Mouse (Mus musculus): ENCODE measurements around the gene Icam4. TPM values are rescaled to one million over a fixed set of nuclear protein-coding genes. Genes with fewer than 3 reads are reported as not detected.
A peak's percentile ranks its signal among the peaks of the same experiment; 100 is the strongest.

Icam4 gene
- polyA plus RNA-seq, 1 experiment from 2014 or later, result 0.27 TPM

DNA sequence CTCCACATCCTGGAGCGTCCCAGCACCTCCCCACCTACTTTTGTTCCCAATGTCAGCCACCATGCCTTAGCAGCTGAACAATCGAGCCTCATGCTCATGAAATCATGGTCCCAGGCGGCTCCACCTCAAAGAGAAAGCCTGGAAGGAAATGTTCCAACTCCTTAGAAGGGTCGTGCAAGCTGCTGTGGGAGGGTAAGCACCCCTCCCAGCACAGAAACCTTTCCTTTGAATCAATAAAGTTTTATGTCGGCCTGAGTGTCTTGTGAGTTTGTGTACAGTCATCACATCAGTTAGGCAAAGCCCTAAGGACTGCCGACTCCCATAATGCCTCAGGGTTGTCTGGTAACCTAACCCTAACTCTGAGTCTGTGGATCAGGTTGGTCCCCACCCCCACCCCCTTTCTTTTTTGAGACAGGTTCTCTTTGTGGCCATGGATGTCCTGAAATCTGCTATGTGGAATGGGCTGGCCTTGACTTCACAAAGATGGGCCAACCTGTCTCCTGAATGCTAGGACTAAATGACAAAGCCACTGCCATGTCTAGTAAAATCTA, 538 bp upstream of the Icam4 start:
- no peak for ATAC-seq (ENCODE audit: low read depth)
- Histone ChIP-seq H3K27me3 (ENCODE audit: control insufficient read depth, insufficient read depth, low read length) (peaks cover 39% of the 10 kb centered on the region), H3K36me3 (ENCODE audit: control insufficient read depth, insufficient read depth, low read length) (no peaks in the 10 kb centered on the region), H3K4me3 (ENCODE audit: low read depth, low read length) (no peak overlapping the region), H3K9me3 (ENCODE audit: control insufficient read depth, low read length) (no peaks in the 10 kb centered on the region), H3K4me2 (ENCODE audit: low read depth, low read length) (no peak overlapping the region), H3K4me1 (ENCODE audit: control insufficient read depth, insufficient read depth, low read length) (peaks cover 23% of the 10 kb centered on the region), H3K9ac (replicated peaks; ENCODE audit: low read depth, low read length) (no peak overlapping the region), H3K27ac (ENCODE audit: low read depth, low read length) (no peak overlapping the region)
- 59% methylated on average over 6 of the region's 6 CpGs for WGBS

DNA sequence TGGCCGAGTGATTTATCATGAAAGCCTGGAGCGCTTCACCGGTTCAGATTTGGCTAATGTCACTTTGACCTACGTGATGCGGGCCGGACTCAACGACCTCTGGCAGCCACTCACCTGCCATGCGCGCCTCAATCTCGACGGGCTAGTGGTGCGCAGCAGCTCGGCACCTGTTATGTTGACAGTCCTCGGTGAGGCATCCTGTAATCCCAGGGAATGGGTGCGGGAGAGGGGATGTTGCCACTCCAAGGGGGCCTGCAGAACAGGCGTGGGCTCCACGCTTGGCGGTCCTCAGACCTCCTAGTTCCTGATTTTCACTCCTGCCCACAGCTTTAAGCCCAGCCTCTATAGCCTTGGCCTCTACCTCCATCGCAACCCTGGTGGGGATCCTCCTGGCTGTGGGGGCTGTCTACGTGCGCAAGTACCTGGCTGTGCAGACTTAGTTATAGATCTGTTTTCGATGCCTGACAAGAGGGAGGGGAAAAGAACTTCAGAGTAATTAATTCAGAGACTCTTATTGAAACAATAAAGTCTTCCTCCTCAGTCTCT, 955 bp downstream of the Icam4 start:
- WGBS, result 25% methylated on average over 22 of the region's 22 CpGs
- Histone ChIP-seq H3K4me2 (ENCODE audit: low read depth, low read length) (peak overlapping the region; percentile 93), H3K27me3 (ENCODE audit: control insufficient read depth, insufficient read depth, low read length) (peaks cover 52% of the 10 kb centered on the region), H3K36me3 (ENCODE audit: control insufficient read depth, insufficient read depth, low read length) (no peaks in the 10 kb centered on the region), H3K27ac (ENCODE audit: low read depth, low read length) (no peak overlapping the region), H3K4me1 (ENCODE audit: control insufficient read depth, insufficient read depth, low read length) (peaks cover 23% of the 10 kb centered on the region), H3K4me3 (ENCODE audit: low read depth, low read length) (no peak overlapping the region), H3K9ac (replicated peaks; ENCODE audit: low read depth, low read length) (no peak overlapping the region), H3K9me3 (ENCODE audit: control insufficient read depth, low read length) (no peaks in the 10 kb centered on the region)
- ATAC-seq (ENCODE audit: low read depth), result no peak

DNA sequence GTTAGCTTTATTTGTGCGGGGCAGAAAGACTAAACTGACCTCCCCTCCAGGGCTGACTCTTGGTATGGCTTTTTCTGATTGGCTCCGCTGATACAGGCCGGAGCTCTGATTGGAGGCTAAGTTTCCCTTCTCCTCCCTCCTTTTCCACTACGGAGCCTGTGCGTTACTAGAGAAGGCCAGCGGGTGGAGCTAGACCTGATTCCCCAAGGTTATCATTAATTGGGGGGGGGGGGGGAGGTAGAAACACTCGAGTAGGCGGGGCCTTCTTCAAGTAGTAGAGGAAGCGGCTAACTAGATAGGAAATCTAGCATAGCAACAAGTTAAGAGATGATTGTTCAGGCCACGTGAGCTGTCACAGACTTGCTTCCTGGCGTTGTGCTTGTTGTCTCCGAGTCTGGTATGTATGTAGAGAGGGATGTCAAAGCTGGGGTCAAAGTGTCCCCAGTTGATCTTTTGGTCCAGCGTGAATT, 1.6 kb downstream of the Icam4 start:
- H3K9me3 ChIP-seq (ENCODE audit: control insufficient read depth, low read length), result no peaks in the 10 kb centered on the region
- peaks cover 59% of the 10 kb centered on the region for H3K27me3 ChIP-seq (ENCODE audit: control insufficient read depth, insufficient read depth, low read length)
- WGBS, result under 1% methylated on average over 13 of the region's 13 CpGs
- H3K4me1 ChIP-seq (ENCODE audit: control insufficient read depth, insufficient read depth, low read length), result peaks cover 23% of the 10 kb centered on the region
- H3K4me3 ChIP-seq (ENCODE audit: low read depth, low read length), result peak overlapping the region; percentile 43
- no peak overlapping the region for H3K27ac ChIP-seq (ENCODE audit: low read depth, low read length)
- ATAC-seq (ENCODE audit: low read depth), result peak; percentile 50; the same call in 1 of the 2 replicates
- no peak overlapping the region for H3K9ac ChIP-seq (replicated peaks; ENCODE audit: low read depth, low read length)
- peak overlapping the region; percentile 93 for H3K4me2 ChIP-seq (ENCODE audit: low read depth, low read length)
- H3K36me3 ChIP-seq (ENCODE audit: control insufficient read depth, insufficient read depth, low read length), result no peaks in the 10 kb centered on the region

- H3K36me3 ChIP-seq (ENCODE audit: control insufficient read depth, insufficient read depth, low read length), result no peaks in the 10 kb centered on the region
- H3K4me2 ChIP-seq (ENCODE audit: low read depth, low read length), result peak overlapping the region; percentile 93
- H3K9me3 ChIP-seq (ENCODE audit: control insufficient read depth, low read length), result no peaks in the 10 kb centered on the region
- no peak overlapping the region for H3K27ac ChIP-seq (ENCODE audit: low read depth, low read length)
- H3K9ac ChIP-seq (replicated peaks; ENCODE audit: low read depth, low read length), result peak overlapping the region; percentile 44
- under 1% methylated on average over 36 of the region's 36 CpGs for WGBS
- H3K4me1 ChIP-seq (ENCODE audit: control insufficient read depth, insufficient read depth, low read length), result peaks cover 23% of the 10 kb centered on the region
- H3K4me3 ChIP-seq (ENCODE audit: low read depth, low read length), result peak overlapping the region; percentile 43
- ATAC-seq (ENCODE audit: low read depth), result peak; percentile 57
- peaks cover 64% of the 10 kb centered on the region for H3K27me3 ChIP-seq (ENCODE audit: control insufficient read depth, insufficient read depth, low read length)
These were observed 2.2 kb downstream of the Icam4 start for GRCm38 (mm10) chr9:21031251-21031895.

- peaks cover 23% of the 10 kb centered on the region for H3K4me1 ChIP-seq (ENCODE audit: control insufficient read depth, insufficient read depth, low read length)
- no peak within 1 kb of the TSS for H3K27ac ChIP-seq (ENCODE audit: low read depth, low read length)
- peak within 1 kb of the TSS; percentile 93 for H3K4me2 ChIP-seq (ENCODE audit: low read depth, low read length)
- under 1% methylated on average over 34 of the region's 35 CpGs for WGBS
- H3K9ac ChIP-seq (replicated peaks; ENCODE audit: low read depth, low read length), result peak within 1 kb of the TSS; percentile 44
- ATAC-seq (ENCODE audit: low read depth), result peak; percentile 10
- peaks cover 70% of the 10 kb centered on the region for H3K27me3 ChIP-seq (ENCODE audit: control insufficient read depth, insufficient read depth, low read length)
- H3K4me3 ChIP-seq (ENCODE audit: low read depth, low read length), result peak within 1 kb of the TSS; percentile 43
- no peaks in the 10 kb centered on the region for H3K36me3 ChIP-seq (ENCODE audit: control insufficient read depth, insufficient read depth, low read length)
- no peaks in the 10 kb centered on the region for H3K9me3 ChIP-seq (ENCODE audit: control insufficient read depth, low read length)
These were observed 2.8 kb downstream of the Icam4 start, which contains the start of gene Icam5 for GRCm38 (mm10) chr9:21031896-21032351. Gene Icam5 (plus strand): TSS chr9:21032073.

DNA sequence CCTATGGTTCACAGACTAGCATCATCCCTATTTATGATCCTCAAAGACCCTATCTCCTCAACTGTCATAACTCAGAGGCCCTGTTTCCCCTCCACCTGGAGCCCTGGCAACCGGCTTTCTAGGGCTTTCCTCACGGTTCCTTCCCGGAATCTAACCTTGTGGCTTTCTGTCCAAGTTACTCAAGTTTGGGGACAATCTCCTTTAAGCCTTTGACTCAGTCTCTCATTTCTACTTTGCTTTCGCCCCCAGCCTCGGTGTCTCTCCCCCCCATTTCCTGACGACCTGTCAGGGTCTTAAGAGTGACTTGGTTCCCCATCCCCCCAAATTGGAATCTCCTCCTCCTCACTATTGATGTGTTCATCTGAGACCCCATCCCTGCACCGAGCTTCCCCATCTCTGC, 3.3 kb downstream of the Icam4 start:
- Histone ChIP-seq H3K4me3 (ENCODE audit: low read depth, low read length) (peak overlapping the region; percentile 43), H3K4me2 (ENCODE audit: low read depth, low read length) (peak overlapping the region; percentile 93), H3K27ac (ENCODE audit: low read depth, low read length) (no peak overlapping the region), H3K27me3 (ENCODE audit: control insufficient read depth, insufficient read depth, low read length) (peaks cover 75% of the 10 kb centered on the region), H3K36me3 (ENCODE audit: control insufficient read depth, insufficient read depth, low read length) (no peaks in the 10 kb centered on the region), H3K9ac (replicated peaks; ENCODE audit: low read depth, low read length) (peak overlapping the region; percentile 44; the same call in 1 of the 2 replicates), H3K9me3 (ENCODE audit: control insufficient read depth, low read length) (no peaks in the 10 kb centered on the region), H3K4me1 (ENCODE audit: control insufficient read depth, insufficient read depth, low read length) (peaks cover 27% of the 10 kb centered on the region)
- no peak for ATAC-seq (ENCODE audit: low read depth)
- WGBS, result 5% methylated on average over 7 of the region's 7 CpGs

- ATAC-seq (ENCODE audit: low read depth), result no peak
- H3K4me1 ChIP-seq (ENCODE audit: control insufficient read depth, insufficient read depth, low read length), result peaks cover 29% of the 10 kb centered on the region
- peak overlapping the region; percentile 24 for H3K4me3 ChIP-seq (ENCODE audit: low read depth, low read length)
- no peaks in the 10 kb centered on the region for H3K36me3 ChIP-seq (ENCODE audit: control insufficient read depth, insufficient read depth, low read length)
- no peak overlapping the region for H3K9ac ChIP-seq (replicated peaks; ENCODE audit: low read depth, low read length)
- H3K27ac ChIP-seq (ENCODE audit: low read depth, low read length), result no peak overlapping the region
- WGBS, result under 1% methylated on average over 34 of the region's 34 CpGs
- peak overlapping the region; percentile 93 for H3K4me2 ChIP-seq (ENCODE audit: low read depth, low read length)
- peaks cover 80% of the 10 kb centered on the region for H3K27me3 ChIP-seq (ENCODE audit: control insufficient read depth, insufficient read depth, low read length)
- no peaks in the 10 kb centered on the region for H3K9me3 ChIP-seq (ENCODE audit: control insufficient read depth, low read length)
These were observed 4.0 kb downstream of the Icam4 start for GRCm38 (mm10) chr9:21033136-21033535.

DNA sequence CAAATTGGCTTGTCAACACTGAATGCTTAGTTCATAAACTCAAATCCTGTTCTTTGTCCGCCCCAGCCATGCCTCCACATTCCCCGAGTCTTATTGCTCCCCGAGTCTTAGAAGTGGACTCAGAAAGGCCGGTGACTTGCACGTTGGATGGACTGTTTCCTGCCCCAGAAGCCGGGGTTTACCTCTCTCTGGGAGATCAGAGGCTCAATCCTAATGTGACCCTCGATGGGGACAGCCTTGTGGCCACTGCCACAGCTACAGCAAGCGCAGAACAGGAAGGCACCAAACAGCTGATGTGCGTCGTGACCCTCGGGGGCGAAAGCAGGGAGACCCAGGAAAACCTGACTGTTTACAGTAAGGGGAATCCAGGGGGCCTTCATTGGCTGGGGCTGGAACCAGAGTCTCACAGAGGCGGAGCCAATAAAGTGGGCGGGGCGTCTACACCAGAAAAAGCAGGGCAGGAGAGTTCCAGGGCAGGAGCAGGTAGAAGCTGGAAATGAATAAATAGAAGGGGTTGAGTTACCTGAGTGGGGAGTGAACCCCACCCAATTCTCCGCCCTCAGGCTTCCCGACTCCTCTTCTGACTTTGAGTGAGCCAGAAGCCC, 5.4 kb downstream of the Icam4 start:
- ATAC-seq (ENCODE audit: low read depth), result no peak
- Histone ChIP-seq H3K9me3 (ENCODE audit: control insufficient read depth, low read length) (no peaks in the 10 kb centered on the region), H3K27me3 (ENCODE audit: control insufficient read depth, insufficient read depth, low read length) (peaks cover 77% of the 10 kb centered on the region), H3K4me1 (ENCODE audit: control insufficient read depth, insufficient read depth, low read length) (peaks cover 25% of the 10 kb centered on the region), H3K27ac (ENCODE audit: low read depth, low read length) (no peak overlapping the region), H3K4me2 (ENCODE audit: low read depth, low read length) (no peak overlapping the region), H3K36me3 (ENCODE audit: control insufficient read depth, insufficient read depth, low read length) (no peaks in the 10 kb centered on the region), H3K4me3 (ENCODE audit: low read depth, low read length) (no peak overlapping the region), H3K9ac (replicated peaks; ENCODE audit: low read depth, low read length) (no peak overlapping the region)
- 4% methylated on average over 17 of the region's 17 CpGs for WGBS

GRCm38 (mm10) chr9:21035586-21035985, 6.4 kb downstream of the Icam4 start:
- 19% methylated on average over 9 of the region's 9 CpGs for WGBS
- Histone ChIP-seq H3K27ac (ENCODE audit: low read depth, low read length) (no peak overlapping the region), H3K36me3 (ENCODE audit: control insufficient read depth, insufficient read depth, low read length) (no peaks in the 10 kb centered on the region), H3K9me3 (ENCODE audit: control insufficient read depth, low read length) (no peaks in the 10 kb centered on the region), H3K4me3 (ENCODE audit: low read depth, low read length) (no peak overlapping the region), H3K9ac (replicated peaks; ENCODE audit: low read depth, low read length) (no peak overlapping the region), H3K27me3 (ENCODE audit: control insufficient read depth, insufficient read depth, low read length) (peaks cover 71% of the 10 kb centered on the region), H3K4me1 (ENCODE audit: control insufficient read depth, insufficient read depth, low read length) (peaks cover 25% of the 10 kb centered on the region), H3K4me2 (ENCODE audit: low read depth, low read length) (no peak overlapping the region)
- no peak for ATAC-seq (ENCODE audit: low read depth)

All from neural tube, embryonic 14.5 days (tissue).